Mouse (Mus musculus): ENCODE measurements around the gene Nat14.

DNA sequence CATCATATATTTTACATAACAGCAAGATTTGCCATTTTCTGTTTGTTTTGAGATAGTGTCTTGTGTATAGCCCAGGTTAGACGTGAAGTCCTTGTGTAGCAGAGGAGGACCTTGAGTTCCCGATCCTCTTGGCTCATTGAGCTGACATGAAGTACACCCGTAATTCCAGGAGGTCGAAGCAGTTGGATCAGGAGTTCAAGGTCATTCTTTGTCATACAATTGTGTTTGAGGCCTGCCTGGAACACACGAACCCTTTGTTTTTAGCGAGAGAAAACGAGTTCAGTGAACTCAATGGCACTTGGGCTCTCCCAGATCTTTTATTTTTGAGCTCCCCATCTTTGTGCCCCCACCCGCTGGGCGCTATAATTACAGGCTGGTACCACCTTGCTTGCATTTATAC, 19.4 kb upstream of the Nat14 start:
- TF ChIP-seq POLR2A (IDR thresholded peaks at IDR 0.05; ENCODE audit: insufficient read length, low read depth) (no peak), MYOG (IDR thresholded peaks at IDR 0.05; ENCODE audit: control insufficient read depth in 1 of 3, insufficient read depth in 1 of 3, insufficient read length in 2 of 3, low read depth in 2 of 3) (no peak), TCF12 (IDR thresholded peaks at IDR 0.05; ENCODE audit: insufficient read depth, poor library complexity, severe bottlenecking) (no peak), MAX (IDR thresholded peaks at IDR 0.05; ENCODE audit: low read depth) (no peak), CEBPB (IDR thresholded peaks at IDR 0.05; ENCODE audit: insufficient read depth, poor library complexity, severe bottlenecking) (no peak), USF1 (IDR thresholded peaks at IDR 0.05; ENCODE audit: low read depth) (no peak), MYOD1 (IDR thresholded peaks at IDR 0.05; ENCODE audit: control insufficient read depth in 1 of 3, insufficient read length in 2 of 3, low read depth in 2 of 3) (no peak), E2F4 (IDR thresholded peaks at IDR 0.05; ENCODE audit: insufficient read depth) (no peak), REST (IDR thresholded peaks at IDR 0.05; ENCODE audit: insufficient read depth, insufficient read length) (no peak), TCF3 (IDR thresholded peaks at IDR 0.05; ENCODE audit: insufficient read length, low read depth) (no peak), POLR2AphosphoS2 (IDR thresholded peaks at IDR 0.05; ENCODE audit: insufficient read length, low read depth) (no peak)

Data from myocyte (in vitro differentiated cells).